Mouse (Mus musculus) limb, embryonic 13.5 days (tissue): ENCODE measurements around the gene Gm5617. TPM values are rescaled to one million over a fixed set of nuclear protein-coding genes. Genes with fewer than 3 reads are reported as not detected.
A peak's percentile ranks its signal among the peaks of the same experiment; 100 is the strongest.

Experiments
- ATAC-seq: fragments of 200-750 bp; cut with Nextera tagmentation; 2 replicates; pipeline ENCODE4 v1.8.0; 2017; ENCODE audit warnings: low read depth, moderate number of reproducible peaks, moderate TSS enrichment; ENCODE audit not compliant: low FRiP score
- H3K27ac ChIP-seq: fragments of 300-500 bp; sonication (generic); 2 replicates; pipeline ENCODE4 v1.5.1; 2015; ENCODE audit warnings: inconsistent platforms, mild to moderate bottlenecking, moderate library complexity
- H3K27me3 ChIP-seq: fragments of 300-500 bp; sonication (generic); 2 replicates; pipeline ENCODE4 v1.6.1; 2015; ENCODE audit warnings: mild to moderate bottlenecking, inconsistent platforms
- H3K36me3 ChIP-seq: fragments of 300-500 bp; sonication (generic); 2 replicates; pipeline ENCODE4 v1.6.1; 2015; ENCODE audit warnings: inconsistent platforms, mild to moderate bottlenecking, moderate library complexity
- H3K4me1 ChIP-seq: fragments of 300-500 bp; sonication (generic); 2 replicates; pipeline ENCODE4 v1.6.1; 2015; ENCODE audit warnings: inconsistent platforms
- H3K4me2 ChIP-seq: fragments of 300-500 bp; sonication (generic); replicated peaks from 2 replicates; pipeline ENCODE4 v1.6.1; 2015; ENCODE audit warnings: inconsistent platforms, mild to moderate bottlenecking, moderate library complexity
- H3K4me3 ChIP-seq: fragments of 300-500 bp; sonication (generic); 2 replicates; pipeline ENCODE4 v1.5.1; 2015; ENCODE audit warnings: moderate library complexity, mild to moderate bottlenecking, inconsistent platforms
- H3K9ac ChIP-seq: fragments of 300-500 bp; sonication (generic); 2 replicates; pipeline ENCODE4 v1.6.1; 2015; ENCODE audit warnings: mild to moderate bottlenecking, inconsistent platforms
- H3K9me3 ChIP-seq: fragments of 300-500 bp; sonication (generic); 2 replicates; pipeline ENCODE4 v1.6.1; 2016; ENCODE audit warnings: inconsistent platforms
- WGBS: fragments of 180-500 bp; shearing (Covaris S2); methylation state at CpG from one replicate; pipeline ENCODE4 v1.1.7; 2015; 5-methylcytosine and 5-hydroxymethylcytosine counted together
- polyA plus RNA-seq: library from polyadenylated mRNA; unstranded; fragments of >200 nt; fragmentation: Nextera tagmentation; extraction: Ambion mirVana; gene quantifications from 2 replicates; pipeline ENCODE4 v1.2.1, GENCODE M21; 2015

The Gm5617 gene
- polyA plus RNA-seq, 1 experiment from 2014 or later, result 34.1 TPM

GRCm38 (mm10) chr9:48473131-48473530, 22.1 kb upstream of the Gm5617 start:
- no peak overlapping the region for H3K4me3 ChIP-seq
- no peak for ATAC-seq
- no peaks in the 10 kb centered on the region for H3K4me1 ChIP-seq
- no peak overlapping the region for H3K27ac ChIP-seq
- WGBS, result 95% methylated on average over 12 of the region's 12 CpGs
- no peak overlapping the region for H3K4me2 ChIP-seq
- peaks cover 71% of the 10 kb centered on the region for H3K36me3 ChIP-seq
- no peak overlapping the region for H3K9ac ChIP-seq
- H3K27me3 ChIP-seq, result no peaks in the 10 kb centered on the region
- H3K9me3 ChIP-seq, result no peaks in the 10 kb centered on the region

- 91% methylated on average over 9 of the region's 9 CpGs for WGBS
- ATAC-seq, result no peak
- peaks cover 2% of the 10 kb centered on the region for H3K4me1 ChIP-seq
- H3K36me3 ChIP-seq, result peaks cover 64% of the 10 kb centered on the region
- H3K4me2 ChIP-seq, result no peak overlapping the region
- no peak overlapping the region for H3K27ac ChIP-seq
- no peak overlapping the region for H3K4me3 ChIP-seq
- no peaks in the 10 kb centered on the region for H3K27me3 ChIP-seq
- H3K9me3 ChIP-seq, result no peaks in the 10 kb centered on the region
- no peak overlapping the region for H3K9ac ChIP-seq
Measured at GRCm38 (mm10) chr9:48474367-48474766, 20.9 kb upstream of the Gm5617 start.

GRCm38 (mm10) chr9:48476236-48477165, 18.7 kb upstream of the Gm5617 start:
- 91% methylated on average over 10 of the region's 10 CpGs for WGBS
- no peak overlapping the region for H3K27ac ChIP-seq
- H3K9ac ChIP-seq, result no peak overlapping the region
- no peak overlapping the region for H3K4me2 ChIP-seq
- H3K4me3 ChIP-seq, result no peak overlapping the region
- H3K9me3 ChIP-seq, result no peaks in the 10 kb centered on the region
- peaks cover 12% of the 10 kb centered on the region for H3K4me1 ChIP-seq
- no peaks in the 10 kb centered on the region for H3K27me3 ChIP-seq
- H3K36me3 ChIP-seq, result peaks cover 44% of the 10 kb centered on the region
- ATAC-seq, result no peak

GRCm38 (mm10) chr9:48478808-48479207, 16.4 kb upstream of the Gm5617 start:
- H3K4me1 ChIP-seq, result peaks cover 17% of the 10 kb centered on the region
- no peak overlapping the region for H3K9ac ChIP-seq
- H3K27me3 ChIP-seq, result no peaks in the 10 kb centered on the region
- H3K4me2 ChIP-seq, result no peak overlapping the region
- peaks cover 29% of the 10 kb centered on the region for H3K36me3 ChIP-seq
- no peaks in the 10 kb centered on the region for H3K9me3 ChIP-seq
- no peak overlapping the region for H3K27ac ChIP-seq
- no peak overlapping the region for H3K4me3 ChIP-seq
- 89% methylated on average over 4 of the region's 4 CpGs for WGBS
- no peak for ATAC-seq

GRCm38 (mm10) chr9:48479838-48480410, 15.3 kb upstream of the Gm5617 start:
- Histone ChIP-seq H3K27ac (no peak overlapping the region), H3K9me3 (no peaks in the 10 kb centered on the region), H3K4me3 (peak overlapping the region; percentile 86), H3K4me2 (peak overlapping the region; percentile 83), H3K36me3 (peaks cover 22% of the 10 kb centered on the region), H3K4me1 (peaks cover 17% of the 10 kb centered on the region), H3K27me3 (no peaks in the 10 kb centered on the region), H3K9ac (peak overlapping the region; percentile 87)
- ATAC-seq, result no peak; the same call in 1 of the 2 replicates
- WGBS, result 7% methylated on average over 21 of the region's 25 CpGs

- Histone ChIP-seq H3K9me3 (no peaks in the 10 kb centered on the region), H3K4me3 (peak within 1 kb of the TSS; percentile 86), H3K27me3 (no peaks in the 10 kb centered on the region), H3K27ac (no peak within 1 kb of the TSS), H3K9ac (peak within 1 kb of the TSS; percentile 87), H3K4me2 (peak within 1 kb of the TSS; percentile 83), H3K4me1 (peaks cover 17% of the 10 kb centered on the region), H3K36me3 (peaks cover 20% of the 10 kb centered on the region)
- ATAC-seq, result peak; percentile 97
- under 1% methylated on average over 46 of the region's 49 CpGs for WGBS
Measured at GRCm38 (mm10) chr9:48480411-48481213, 14.6 kb upstream of the Gm5617 start, which contains the start of gene Rexo2. Gene Rexo2 (minus strand): TSS chr9:48480623.

GRCm38 (mm10) chr9:48481214-48482134, 13.8 kb upstream of the Gm5617 start:
- Histone ChIP-seq H3K4me3 (peak overlapping the region; percentile 86), H3K4me1 (peaks cover 17% of the 10 kb centered on the region), H3K4me2 (peak overlapping the region; percentile 83), H3K27me3 (no peaks in the 10 kb centered on the region), H3K9me3 (no peaks in the 10 kb centered on the region), H3K36me3 (peaks cover 21% of the 10 kb centered on the region), H3K27ac (no peak overlapping the region), H3K9ac (peak overlapping the region; percentile 43)
- 23% methylated on average over 20 of the region's 20 CpGs for WGBS
- no peak for ATAC-seq

- H3K9ac ChIP-seq, result peak overlapping the region; percentile 95
- peaks cover 14% of the 10 kb centered on the region for H3K4me1 ChIP-seq
- H3K9me3 ChIP-seq, result no peaks in the 10 kb centered on the region
- 2% methylated on average over 34 of the region's 34 CpGs for WGBS
- H3K4me2 ChIP-seq, result peak overlapping the region; percentile 81
- peak; percentile 70 for ATAC-seq
- H3K27ac ChIP-seq, result peak overlapping the region; percentile 90
- peak overlapping the region; percentile 85 for H3K4me3 ChIP-seq
- 0 out of 2 replicates have a peak, but pooled peaks cover 8% of the 10 kb centered on the region for H3K27me3 ChIP-seq
- H3K36me3 ChIP-seq, result peaks cover 28% of the 10 kb centered on the region
Measured at GRCm38 (mm10) chr9:48495548-48495932, 298 bp downstream of the Gm5617 start.

GRCm38 (mm10) chr9:48501192-48501591, 6.0 kb downstream of the Gm5617 start:
- Histone ChIP-seq H3K9me3 (no peaks in the 10 kb centered on the region), H3K27me3 (0 out of 2 replicates have a peak, but pooled peaks cover 8% of the 10 kb centered on the region), H3K4me2 (no peak overlapping the region), H3K36me3 (no peaks in the 10 kb centered on the region), H3K9ac (no peak overlapping the region), H3K27ac (no peak overlapping the region), H3K4me1 (peaks cover 1% of the 10 kb centered on the region), H3K4me3 (no peak overlapping the region)
- 83% methylated on average over 7 of the region's 7 CpGs for WGBS
- ATAC-seq, result no peak

- 52% methylated on average over 2 of the region's 2 CpGs for WGBS
- Histone ChIP-seq H3K9ac (no peak overlapping the region), H3K27ac (no peak overlapping the region), H3K36me3 (no peaks in the 10 kb centered on the region), H3K27me3 (0 out of 2 replicates have a peak, but pooled peaks cover 5% of the 10 kb centered on the region), H3K4me2 (no peak overlapping the region), H3K9me3 (no peaks in the 10 kb centered on the region), H3K4me1 (no peaks in the 10 kb centered on the region), H3K4me3 (no peak overlapping the region)
- no peak for ATAC-seq
Measured at GRCm38 (mm10) chr9:48503001-48503400, 7.8 kb downstream of the Gm5617 start.

- no peak for ATAC-seq
- Histone ChIP-seq H3K4me1 (no peaks in the 10 kb centered on the region), H3K27me3 (no peaks in the 10 kb centered on the region), H3K9ac (no peak overlapping the region), H3K27ac (no peak overlapping the region), H3K9me3 (no peaks in the 10 kb centered on the region), H3K4me2 (no peak overlapping the region), H3K36me3 (no peaks in the 10 kb centered on the region), H3K4me3 (no peak overlapping the region)
- 71% methylated on average over 8 of the region's 8 CpGs for WGBS
Measured at GRCm38 (mm10) chr9:48504741-48505365, 9.6 kb downstream of the Gm5617 start.
